Comparison of ENCODE assay signal across 8 mouse cellular contexts in the genomic region with DNA sequence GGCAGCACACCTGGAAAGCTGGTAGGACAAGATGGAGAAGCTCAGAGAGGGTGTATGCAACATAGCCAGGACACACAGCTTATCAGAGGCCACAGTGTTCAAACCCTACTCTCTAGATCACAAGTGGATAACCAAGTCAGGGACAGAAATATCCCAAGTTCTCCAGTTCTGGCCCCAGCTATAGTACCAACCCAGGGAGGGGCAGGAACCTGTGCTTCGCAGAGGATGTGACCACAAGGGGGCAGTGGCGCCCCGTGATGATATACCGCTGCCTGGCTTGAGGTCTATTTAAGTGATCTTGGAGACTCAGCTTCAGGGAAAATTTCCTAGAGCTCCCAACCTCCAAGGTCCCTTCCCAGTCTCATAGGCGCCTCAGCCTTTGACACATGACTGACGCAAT. TPM values are rescaled to one million over a fixed set of nuclear protein-coding genes. Genes with fewer than 3 reads are reported as not detected.
A peak's percentile ranks its signal among the peaks of the same experiment; 100 is the strongest.
DNase-seq lines count a peak whose midpoint lies in the region; ATAC-seq and TF ChIP-seq lines count a peak whose summit lies in the region.

No protein-coding gene starts in this region.

- WGBS in cerebellum, adult 2 months: 5% methylated on average over 6 of the region's 6 CpGs
- WGBS in hindbrain, embryonic 15.5 days: 7% methylated on average over 6 of the region's 6 CpGs

- peak; percentile 69; the same call in 1 of the 2 replicates for ATAC-seq in hindbrain, embryonic 15.5 days (ENCODE audit: low FRiP score, low read depth)

- no peaks in the 10 kb centered on the region for H3K9me3 ChIP-seq in hindbrain, embryonic 15.5 days

- no peaks in the 10 kb centered on the region for H3K27me3 ChIP-seq in cerebellum, adult 2 months (ENCODE audit: control insufficient read depth, insufficient read depth, low read length)
- H3K27me3 ChIP-seq in hindbrain, embryonic 15.5 days: no peaks in the 10 kb centered on the region

- DNase-seq in Muller cell, postnatal 12 days (ENCODE audit: inconsistent ontology term): peak; percentile 79
- DNase-seq in cerebellum, adult 2 months: peak; percentile 41 to 68
- peak; percentile 87 for DNase-seq in forelimb bud, embryonic 11.5 days (ENCODE audit: low read depth, low spot score)
- peak; percentile 78 to 81 for DNase-seq in layer of hippocampus, postnatal 36 days
- DNase-seq in lung, postnatal 25 days (ENCODE audit: low spot score): peak; percentile 88
- peak; percentile 63 for DNase-seq in retina, postnatal 7 days (ENCODE audit: low read depth, low spot score)
- DNase-seq in thymus, postnatal 4 days: peak; percentile 95

- H3K36me3 ChIP-seq in hindbrain, embryonic 15.5 days: no peaks in the 10 kb centered on the region

- no peak overlapping the region for H3K4me3 ChIP-seq in cerebellum, adult 2 months (replicated peaks; ENCODE audit: insufficient read depth, low read depth, low read length)
- H3K4me3 ChIP-seq in hindbrain, embryonic 15.5 days: no peak overlapping the region

- H3K9ac ChIP-seq in hindbrain, embryonic 15.5 days: no peak overlapping the region

- no peak overlapping the region for H3K27ac ChIP-seq in cerebellum, adult 2 months (ENCODE audit: insufficient read depth, low read length)
- no peak overlapping the region for H3K27ac ChIP-seq in hindbrain, embryonic 15.5 days (replicated peaks)

- no peaks in the 10 kb centered on the region for H3K4me1 ChIP-seq in cerebellum, adult 2 months (ENCODE audit: control insufficient read depth, insufficient read depth, low read length)
- no peaks in the 10 kb centered on the region for H3K4me1 ChIP-seq in hindbrain, embryonic 15.5 days (replicated peaks)

- peak; percentile 77 for TF ChIP-seq CTCF in cerebellum, adult 2 months (IDR thresholded peaks at IDR 0.05; ENCODE audit: borderline replicate concordance, insufficient read depth, low read depth, low read length)

- no peak for TF ChIP-seq POLR2A in cerebellum, adult 2 months (IDR thresholded peaks at IDR 0.05; ENCODE audit: borderline replicate concordance, insufficient read depth, low read length)

- H3K4me2 ChIP-seq in hindbrain, embryonic 15.5 days: no peak overlapping the region

RNA-seq across cellular contexts. Expression of gene Saysd1, which starts 24.4 kb away (rescaled TPM):
- polyA plus RNA-seq in cerebellum, adult 2 months (2012; rRNA removed): 7.5 and 7.8 TPM in 2 replicates
- 12.0 and 12.1 TPM in 2 replicates for polyA plus RNA-seq in hindbrain, embryonic 15.5 days (2015; fragmentation: Nextera tagmentation; extraction: Ambion mirVana)
- total RNA-seq in layer of hippocampus, postnatal 36 days (2021): 1 to 10 TPM; 6.0 to 6.2 TPM
